Mouse (Mus musculus): ENCODE measurements at regions not wholly inside any gene's neighbourhood (a gene's known extent, or its start where the extent isn't known, plus 50 kb on each side); places are given as distances from the start of the nearest gene placed in this dataset.

GRCm38 (mm10) chrX:65715562-65715961, 588.5 kb downstream of the 4930447F04Rik start:
- no peaks in the 10 kb centered on the region for H3K79me2 ChIP-seq (replicated peaks; ENCODE audit: control insufficient read depth, extremely low read depth, insufficient read depth, poor library complexity, severe bottlenecking)
- H3K36me3 ChIP-seq (replicated peaks in 1 of 2; ENCODE audit: control insufficient read depth in 1 of 2, insufficient read depth in 1 of 2, low read length in 1 of 2): no peaks in the 10 kb centered on the region
- no peak overlapping the region for H3K4me2 ChIP-seq (ENCODE audit: insufficient read depth, low read depth, poor library complexity, severe bottlenecking)
- dilution Hi-C loops (cut with MboI; ENCODE audit: extremely low pct_ligation_motif_present, extremely low pct_unique_long_range_greater_than_20kb, low sequenced_read_pairs): no loop called here
- H3K4me1 ChIP-seq (ENCODE audit: control insufficient read depth in 1 of 2, insufficient read depth in 2 of 2): no peaks in the 10 kb centered on the region
- in situ Hi-C loops (cut with MboI; ENCODE audit: low pct_ligation_motif_present, low pct_unique_long_range_greater_than_20kb, low sequenced_read_pairs): no loop called here
- no peak for DNase-seq (ENCODE audit: extremely low read depth)
- no peak overlapping the region for H3K27ac ChIP-seq (ENCODE audit: insufficient read depth, low read depth)
- H3K27me3 ChIP-seq (replicated peaks): no peaks in the 10 kb centered on the region
- H3K9me3 ChIP-seq (replicated peaks; ENCODE audit: low read length): no peaks in the 10 kb centered on the region
- H3K9ac ChIP-seq (ENCODE audit: insufficient read depth, low read depth): no peak overlapping the region
- H3K4me3 ChIP-seq (replicated peaks in 1 of 3; ENCODE audit: low read depth in 2 of 3, low read length in 2 of 3, poor library complexity in 1 of 3): no peak overlapping the region
- TF ChIP-seq BHLHE40 (IDR thresholded peaks at IDR 0.05; ENCODE audit: low read depth, low read length) (no peak), CTCF (conservative IDR thresholded peaks at IDR 0.05 in 1 of 2, IDR thresholded peaks at IDR 0.05 in 1 of 2; ENCODE audit: low read depth in 2 of 2, low read length in 2 of 2) (no peak), TBP (conservative IDR thresholded peaks at IDR 0.05; ENCODE audit: low read depth, low read length) (no peak), MAFK (IDR thresholded peaks at IDR 0.05; ENCODE audit: insufficient replicate concordance, low read length) (no peak), NRF1 (IDR thresholded peaks at IDR 0.05; ENCODE audit: low read depth, low read length) (no peak), ZC3H11A (IDR thresholded peaks at IDR 0.05; ENCODE audit: low read depth, low read length) (no peak), JUND (conservative IDR thresholded peaks at IDR 0.05; ENCODE audit: low read depth, low read length) (no peak), GABPA (IDR thresholded peaks at IDR 0.05; ENCODE audit: insufficient replicate concordance, low read depth, low read length) (no peak), POLR2AphosphoS2 (IDR thresholded peaks at IDR 0.05; ENCODE audit: low read depth, low read length) (no peak), IRF4 (IDR thresholded peaks at IDR 0.05; ENCODE audit: low read depth, low read length) (no peak)

Measured in CH12.LX (cell line).